Mouse (Mus musculus) right cerebral cortex, postnatal 4 days (tissue): ENCODE data around the gene Ccdc162.

ENCODE experiments used
- DNase-seq: peaks from one replicate; pipeline ENCODE4 v3.0.0-alpha.2; 2022

Ccdc162 gene

GRCm38 (mm10) chr10:41716029-41716897, at the start of gene Ccdc162:
Ccdc162 (minus strand) TSS chr10:41716634.
- no peak for DNase-seq

- DNase-seq: no peak
Observed at GRCm38 (mm10) chr10:41765586-41765985, 49.2 kb upstream of the Ccdc162 start.

- no peak for DNase-seq
Observed at GRCm38 (mm10) chr10:41763741-41764385, 47.4 kb upstream of the Ccdc162 start.

- DNase-seq: no peak
Observed at GRCm38 (mm10) chr10:41760866-41761265, 44.4 kb upstream of the Ccdc162 start.

GRCm38 (mm10) chr10:41758041-41758440, 41.6 kb upstream of the Ccdc162 start:
- no peak for DNase-seq

GRCm38 (mm10) chr10:41757226-41757625, 40.8 kb upstream of the Ccdc162 start:
- no peak for DNase-seq

- no peak for DNase-seq
Observed at GRCm38 (mm10) chr10:41751867-41752480, 35.5 kb upstream of the Ccdc162 start.

GRCm38 (mm10) chr10:41749306-41749705, 32.9 kb upstream of the Ccdc162 start:
- DNase-seq: no peak

GRCm38 (mm10) chr10:41746554-41746953, 30.1 kb upstream of the Ccdc162 start:
- DNase-seq: peak; percentile 77

GRCm38 (mm10) chr10:41744006-41744405, 27.6 kb upstream of the Ccdc162 start:
- no peak for DNase-seq

- DNase-seq: no peak
Observed at GRCm38 (mm10) chr10:41740221-41740620, 23.8 kb upstream of the Ccdc162 start.

GRCm38 (mm10) chr10:41737245-41737644, 20.8 kb upstream of the Ccdc162 start:
- DNase-seq: no peak

- no peak for DNase-seq
Observed at GRCm38 (mm10) chr10:41735398-41735797, 19.0 kb upstream of the Ccdc162 start.

- DNase-seq: no peak
Observed at GRCm38 (mm10) chr10:41733214-41733613, 16.8 kb upstream of the Ccdc162 start.

GRCm38 (mm10) chr10:41731932-41732331, 15.5 kb upstream of the Ccdc162 start:
- DNase-seq: no peak

- DNase-seq: no peak
Observed at GRCm38 (mm10) chr10:41730746-41731145, 14.3 kb upstream of the Ccdc162 start.

- DNase-seq: no peak
Observed at GRCm38 (mm10) chr10:41726215-41726614, 9.8 kb upstream of the Ccdc162 start.

- no peak for DNase-seq
Observed at GRCm38 (mm10) chr10:41719587-41719986, 3.2 kb upstream of the Ccdc162 start.

- DNase-seq: no peak
Observed at GRCm38 (mm10) chr10:41715557-41715956, 877 bp downstream of the Ccdc162 start.

- DNase-seq: no peak
Observed at GRCm38 (mm10) chr10:41711467-41711866, 5.0 kb downstream of the Ccdc162 start.

GRCm38 (mm10) chr10:41710773-41711172, 5.7 kb downstream of the Ccdc162 start:
- no peak for DNase-seq

- DNase-seq: no peak
Observed at GRCm38 (mm10) chr10:41709341-41709740, 7.1 kb downstream of the Ccdc162 start.

- DNase-seq: no peak
Observed at GRCm38 (mm10) chr10:41699669-41700068, 16.8 kb downstream of the Ccdc162 start.

- DNase-seq: no peak
Observed at GRCm38 (mm10) chr10:41697040-41697439, 19.4 kb downstream of the Ccdc162 start.
